In the genomic region with DNA sequence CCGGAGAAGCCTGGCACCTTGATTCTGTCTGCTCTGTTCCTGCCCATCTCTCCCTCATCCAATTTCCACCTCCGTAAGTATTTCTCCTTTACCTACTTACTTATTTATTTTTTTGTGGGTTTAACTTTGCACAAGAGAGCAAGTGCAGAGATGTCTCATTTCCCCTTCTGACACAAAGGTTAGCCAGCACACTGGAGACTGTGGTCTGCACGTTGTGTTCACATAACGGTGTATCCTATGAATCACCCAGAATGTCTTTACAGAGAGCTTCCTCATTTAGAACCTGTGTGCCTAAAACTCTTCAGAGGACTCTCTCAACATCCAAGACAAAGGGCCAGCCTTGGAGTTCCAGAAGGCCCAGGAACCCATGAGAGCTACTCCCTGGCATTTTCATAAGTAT, we compare ENCODE assay signal across 20 mouse cellular contexts. TPM values are rescaled to one million over a fixed set of nuclear protein-coding genes. Genes with fewer than 3 reads are reported as not detected.
A peak's percentile ranks its signal among the peaks of the same experiment; 100 is the strongest.
DNase-seq lines count a peak whose midpoint lies in the region; ATAC-seq and TF ChIP-seq lines count a peak whose summit lies in the region.
"Had no signal": no experiment of that assay in that cellular context is flagged by ENCODE, and none has a peak within 500 bp of the region (broad histone marks: within the 10 kb centered on the region; RNA-seq: fewer than 3 reads in every experiment).

No protein-coding gene starts in this region.

- DNase-seq in lung, postnatal 0 days (ENCODE audit: low spot score), result peak; percentile 17
- no peak for DNase-seq in lung, postnatal 4 days
- DNase-seq in layer of hippocampus, postnatal 14 days (ENCODE audit: low spot score in 2 of 2), result no peak
- no peak for DNase-seq in urinary bladder, postnatal 14 days (ENCODE audit: low spot score)
- DNase-seq: adrenal gland, postnatal 10 days; cerebellum, adult 18-20 months; cerebellum, adult 9-11 months; cerebellum, postnatal 36 days; gastrocnemius, postnatal 14 days; heart, postnatal 10 days; heart, postnatal 4 days had no signal

- no peak for ATAC-seq in lung, postnatal 0 days
- peak; percentile 77 to 90 for ATAC-seq in hematopoietic stem cell, adult 5-6 weeks (replicated peaks in 1 of 2; ENCODE audit: insufficient read depth in 1 of 2, low FRiP score in 2 of 2, low TSS enrichment in 1 of 2, low read depth in 1 of 2, poor library complexity in 2 of 2, severe bottlenecking in 2 of 2)
- peak; percentile 75; the same call in 1 of the 2 replicates for ATAC-seq in neutrophil, adult 5-6 weeks (ENCODE audit: extremely low read depth, insufficient number of reproducible peaks, low FRiP score, poor library complexity, severe bottlenecking)
- ATAC-seq: forebrain, embryonic 13.5 days; hindbrain, postnatal 0 days had no signal

- no peaks in the 10 kb centered on the region for H3K4me1 ChIP-seq in lung, postnatal 0 days (ENCODE audit: insufficient read depth, low read depth, low read length)
- no peaks in the 10 kb centered on the region; the same call in none of the 2 replicates for H3K4me1 ChIP-seq in bone marrow, adult 2 months (ENCODE audit: control insufficient read depth, insufficient read depth, low read length)
- H3K4me1 ChIP-seq: forebrain, embryonic 13.5 days; heart, embryonic 10.5 days; hindbrain, embryonic 13.5 days had no signal

- TF ChIP-seq CTCF in lung, postnatal 0 days (IDR thresholded peaks at IDR 0.05), result no peak
- TF ChIP-seq CTCF in bone marrow, adult 2 months (IDR thresholded peaks at IDR 0.05; ENCODE audit: control insufficient read depth, insufficient read depth, low read length), result no peak

- no peak overlapping the region for H3K9ac ChIP-seq in lung, postnatal 0 days (replicated peaks; ENCODE audit: low read depth)
- H3K9ac ChIP-seq: forebrain, embryonic 13.5 days; hindbrain, embryonic 13.5 days had no signal

- no peak overlapping the region for H3K4me2 ChIP-seq in lung, postnatal 0 days (replicated peaks; ENCODE audit: low read depth, low read length)
- H3K4me2 ChIP-seq: forebrain, embryonic 13.5 days; hindbrain, embryonic 13.5 days had no signal

- no peak overlapping the region for H3K4me3 ChIP-seq in lung, postnatal 0 days (ENCODE audit: low read depth, low read length)
- no peak overlapping the region for H3K4me3 ChIP-seq in bone marrow, adult 2 months (replicated peaks; ENCODE audit: control insufficient read depth, low read depth, low read length)
- H3K4me3 ChIP-seq: embryonic facial prominence, embryonic 10.5 days; forebrain, embryonic 13.5 days; heart, embryonic 10.5 days; hindbrain, embryonic 13.5 days had no signal

- TF ChIP-seq POLR2A in bone marrow, adult 2 months (IDR thresholded peaks at IDR 0.05; ENCODE audit: borderline replicate concordance, control insufficient read depth, low read depth, low read length), result no peak

- TF ChIP-seq EP300 in lung, postnatal 0 days (IDR thresholded peaks at IDR 0.05), result no peak

- 75% methylated on average over 4 of the region's 4 CpGs for WGBS in lung, postnatal 0 days
- 14% methylated on average over 4 of the region's 4 CpGs for WGBS in bone marrow, adult 2 months

- H3K27me3 ChIP-seq in lung, postnatal 0 days (replicated peaks; ENCODE audit: insufficient read depth, low read length), result no peaks in the 10 kb centered on the region
- H3K27me3 ChIP-seq: forebrain, embryonic 13.5 days had no signal

- no peak overlapping the region for H3K27ac ChIP-seq in lung, postnatal 0 days (ENCODE audit: low read length)
- peak overlapping the region; percentile 55; the same call in 1 of the 2 replicates for H3K27ac ChIP-seq in bone marrow, adult 2 months (ENCODE audit: control insufficient read depth, insufficient read depth, low read depth, low read length, poor library complexity)
- H3K27ac ChIP-seq: embryonic facial prominence, embryonic 10.5 days; forebrain, embryonic 13.5 days; heart, embryonic 10.5 days; hindbrain, embryonic 13.5 days; hindbrain, postnatal 0 days had no signal

- no peaks in the 10 kb centered on the region for H3K9me3 ChIP-seq in lung, postnatal 0 days (ENCODE audit: low read length)
- H3K9me3 ChIP-seq: forebrain, embryonic 13.5 days; G1E; heart, embryonic 10.5 days; hindbrain, embryonic 13.5 days had no signal

- H3K36me3 ChIP-seq in lung, postnatal 0 days (ENCODE audit: insufficient read depth, low read length), result no peaks in the 10 kb centered on the region
- H3K36me3 ChIP-seq: embryonic facial prominence, embryonic 10.5 days; G1E; heart, embryonic 10.5 days; hindbrain, embryonic 13.5 days had no signal

RNA-seq across cellular contexts. Expression of a gene that starts 27.1 kb away (rescaled TPM):
- polyA plus RNA-seq in lung, postnatal 0 days (2015; fragmentation: Nextera tagmentation; extraction: Ambion mirVana), result 0.96 and 1.2 TPM in 2 replicates
- 4.9 and 12.8 TPM in 2 replicates for polyA plus RNA-seq in bone marrow, adult 2 months (2011; ENCODE audit: insufficient read depth, insufficient read length, low replicate concordance, missing spikeins)
- 17.9 and 23.6 TPM in 2 replicates for total RNA-seq in hematopoietic stem cell, adult 5-6 weeks (2017)
- total RNA-seq in neutrophil, adult 5-6 weeks (2017), result 15.0 and 15.5 TPM in 2 replicates
- total RNA-seq in layer of hippocampus, postnatal 14 days (2021), result 100 to 1,000 TPM; 167 to 172 TPM
- polyA plus RNA-seq: G1E had no signal
